Mouse (Mus musculus) intestine, postnatal 0 days (tissue): ENCODE data around the gene Boll. TPM values are rescaled to one million over a fixed set of nuclear protein-coding genes. Genes with fewer than 3 reads are reported as not detected.
A peak's percentile ranks its signal among the peaks of the same experiment; 100 is the strongest.

Source experiments
- ATAC-seq: fragments of 200-750 bp; cut with Nextera tagmentation; 2 replicates; pipeline ENCODE4 v1.8.0; 2017; ENCODE audit warnings: mild to moderate bottlenecking, moderate TSS enrichment, moderate library complexity
- H3K27ac ChIP-seq: fragments of 300-500 bp; sonication (generic); 2 replicates; pipeline ENCODE4 v1.5.1; 2014; ENCODE audit warnings: mild to moderate bottlenecking, low read depth, low read length, moderate library complexity
- H3K27me3 ChIP-seq: fragments of 300-500 bp; sonication (generic); replicated peaks from 2 replicates; pipeline ENCODE4 v1.6.1; 2014; ENCODE audit warnings: low read length, mixed read lengths; ENCODE audit not compliant: control insufficient read depth, insufficient read depth
- H3K36me3 ChIP-seq: fragments of 300-500 bp; sonication (generic); 2 replicates; pipeline ENCODE4 v1.6.1; 2014; ENCODE audit warnings: mild to moderate bottlenecking, moderate library complexity; ENCODE audit not compliant: control insufficient read depth, insufficient read depth
- H3K4me1 ChIP-seq: fragments of 300-500 bp; sonication (generic); replicated peaks from 2 replicates; pipeline ENCODE4 v1.6.1; 2014; ENCODE audit warnings: antibody characterized with exemption, low read length, mixed read lengths; ENCODE audit not compliant: control insufficient read depth, insufficient read depth
- H3K4me2 ChIP-seq: fragments of 300-500 bp; sonication (generic); replicated peaks from 2 replicates; pipeline ENCODE4 v1.6.1; 2014; ENCODE audit warnings: low read depth, mild to moderate bottlenecking, moderate library complexity
- H3K4me3 ChIP-seq: fragments of 300-500 bp; sonication (generic); 2 replicates; pipeline ENCODE4 v1.5.1; 2014; ENCODE audit warnings: low read depth, low read length
- H3K9ac ChIP-seq: fragments of 300-500 bp; sonication (generic); 2 replicates; pipeline ENCODE4 v1.6.1; 2014; ENCODE audit warnings: mild to moderate bottlenecking, low read depth, low read length
- H3K9me3 ChIP-seq: fragments of 300-500 bp; sonication (generic); 2 replicates; pipeline ENCODE4 v1.6.1; 2016; ENCODE audit warnings: mixed run types; ENCODE audit not compliant: control insufficient read depth
- CTCF ChIP-seq: sonication (generic); IDR thresholded peaks from 2 replicates; pipeline ENCODE4 v1.5.1; 2016; ENCODE audit warnings: low read depth, mild to moderate bottlenecking, control low read depth, antibody characterized with exemption, moderate library complexity
- WGBS: fragments of 180-500 bp; shearing (Covaris S2); extraction: QIAGEN DNeasy Blood & Tissue Kit; methylation state at CpG from one replicate; pipeline ENCODE4 v1.1.7; 2014; 5-methylcytosine and 5-hydroxymethylcytosine counted together
- polyA plus RNA-seq: library from polyadenylated mRNA; unstranded; fragments of >200 nt; fragmentation: Nextera tagmentation; extraction: Ambion mirVana; gene quantifications from 2 replicates; pipeline ENCODE4 v1.2.1, GENCODE M21; 2015

Boll gene
- polyA plus RNA-seq, 1 experiment from 2014 or later: 0.10 TPM

DNA sequence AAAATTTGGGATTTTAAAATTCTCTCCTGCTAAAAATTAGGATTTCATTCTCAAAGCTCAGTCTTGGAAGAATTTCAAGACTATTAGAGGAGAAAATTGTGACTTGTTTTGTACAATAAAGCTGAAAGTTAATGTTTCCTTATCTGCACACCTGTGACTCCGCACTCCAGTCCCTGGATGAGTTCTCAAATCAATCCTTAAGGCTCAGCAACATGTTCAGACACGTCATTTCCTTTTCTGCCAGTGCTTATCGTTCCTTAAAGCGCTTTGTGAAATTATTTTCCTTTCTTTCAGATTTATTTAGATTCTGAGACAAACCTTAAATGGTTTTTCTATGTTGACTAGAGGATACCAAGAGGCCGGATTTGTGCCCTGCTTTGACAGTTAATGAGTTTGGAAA lies 126.8 kb downstream of the Boll start:
- Histone ChIP-seq H3K4me3 (peak overlapping the region; percentile 81), H3K9ac (0 out of 2 replicates have a peak overlapping the region, but pooled peaks have one; percentile 58), H3K9me3 (no peaks in the 10 kb centered on the region), H3K27me3 (no peaks in the 10 kb centered on the region), H3K27ac (no peak overlapping the region), H3K4me2 (peak overlapping the region; percentile 96), H3K36me3 (no peaks in the 10 kb centered on the region), H3K4me1 (no peaks in the 10 kb centered on the region; the same call in 1 of the 2 replicates)
- WGBS: 15% methylated on average over 5 of the region's 5 CpGs
- no peak for TF ChIP-seq CTCF
- no peak for ATAC-seq

DNA sequence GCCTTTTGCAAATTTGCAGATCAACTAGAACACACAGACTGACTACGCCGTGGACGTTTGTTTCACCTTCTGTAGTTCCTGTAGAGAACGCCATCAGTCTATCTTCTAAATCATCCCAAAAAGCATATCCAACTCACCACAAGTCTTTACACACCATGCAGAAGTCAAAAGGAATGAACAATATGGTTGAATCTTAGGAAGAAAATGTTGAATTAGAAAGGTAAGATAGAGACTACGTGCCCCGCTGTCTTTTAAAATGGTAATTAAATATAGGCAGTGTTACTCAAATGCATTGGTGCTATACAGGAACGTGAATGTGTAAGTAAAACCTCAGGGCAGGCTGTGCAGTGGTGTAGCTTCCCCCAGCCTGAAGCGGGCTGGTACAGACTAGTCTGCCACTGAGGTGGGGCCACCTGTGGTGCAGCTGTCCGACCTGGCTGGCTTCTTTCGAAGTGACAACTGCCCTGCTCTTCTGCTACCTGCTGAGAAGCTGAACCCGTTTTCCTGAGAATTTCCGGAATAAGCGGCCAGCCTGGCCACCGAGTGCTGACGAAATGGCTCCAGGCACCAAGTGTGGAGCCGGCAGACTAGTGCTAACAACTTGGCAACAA lies 128.3 kb downstream of the Boll start:
- H3K36me3 ChIP-seq: no peaks in the 10 kb centered on the region
- TF ChIP-seq CTCF: no peak
- no peaks in the 10 kb centered on the region; the same call in 1 of the 2 replicates for H3K4me1 ChIP-seq
- H3K27ac ChIP-seq: no peak overlapping the region
- H3K4me2 ChIP-seq: no peak overlapping the region
- H3K4me3 ChIP-seq: no peak overlapping the region
- no peaks in the 10 kb centered on the region for H3K27me3 ChIP-seq
- 63% methylated on average over 16 of the region's 16 CpGs for WGBS
- H3K9me3 ChIP-seq: no peaks in the 10 kb centered on the region
- no peak for ATAC-seq
- H3K9ac ChIP-seq: no peak overlapping the region

DNA sequence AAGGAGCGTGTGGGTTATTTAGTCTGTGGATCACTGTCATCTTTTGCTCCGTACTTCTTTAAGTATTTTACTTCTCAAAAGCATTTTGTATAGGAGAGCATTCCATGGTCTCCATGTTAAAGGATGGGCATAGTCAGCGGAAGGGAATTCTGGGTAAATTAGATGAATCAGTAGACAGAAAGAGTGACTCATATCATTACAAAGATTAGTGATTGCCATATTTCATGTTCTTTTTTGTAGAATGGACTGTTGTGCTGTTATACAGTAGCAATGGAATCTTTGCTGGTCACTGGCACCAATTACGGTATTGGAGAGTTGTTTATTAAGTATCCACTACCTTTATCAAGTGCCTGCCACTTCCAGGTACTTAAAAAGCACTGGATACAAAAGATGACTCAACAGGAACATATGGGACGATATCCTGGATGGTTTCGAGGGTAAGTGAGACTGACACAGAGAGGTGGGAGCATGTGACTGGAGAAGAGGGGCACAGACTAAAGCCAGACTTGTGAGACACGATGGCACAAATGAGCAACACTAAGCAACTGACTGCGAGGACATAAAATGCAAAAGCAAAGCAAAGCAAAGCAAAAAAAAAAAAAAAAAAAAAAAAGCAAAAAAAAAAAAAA lies 134.9 kb downstream of the Boll start:
- Histone ChIP-seq H3K4me2 (no peak overlapping the region), H3K27ac (no peak overlapping the region), H3K9me3 (no peaks in the 10 kb centered on the region), H3K9ac (no peak overlapping the region), H3K4me1 (no peaks in the 10 kb centered on the region), H3K4me3 (no peak overlapping the region), H3K27me3 (no peaks in the 10 kb centered on the region), H3K36me3 (no peaks in the 10 kb centered on the region)
- ATAC-seq: no peak
- TF ChIP-seq CTCF: no peak
- WGBS: 88% methylated on average over 8 of the region's 8 CpGs

DNA sequence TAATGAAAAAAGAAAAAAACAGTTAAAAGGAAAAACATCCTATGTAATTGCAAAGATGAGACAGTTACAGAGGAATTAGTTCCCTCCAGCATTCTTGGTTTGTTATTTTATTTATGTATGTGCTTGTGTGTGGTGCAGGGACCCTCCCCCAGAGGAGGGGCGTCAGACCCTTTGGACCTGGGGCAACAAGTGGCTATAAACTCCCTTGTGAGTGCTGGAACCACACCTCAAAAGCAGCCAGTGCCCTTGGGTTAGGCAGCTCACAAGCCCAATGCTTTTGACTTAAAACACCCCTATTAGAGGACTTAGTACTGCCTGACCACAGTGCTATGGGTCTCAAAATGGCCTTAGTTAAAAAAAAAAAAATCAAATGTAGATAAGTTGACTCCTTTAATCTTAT lies 135.9 kb downstream of the Boll start:
- H3K27me3 ChIP-seq: no peaks in the 10 kb centered on the region
- no peak overlapping the region for H3K4me2 ChIP-seq
- no peak overlapping the region for H3K27ac ChIP-seq
- H3K36me3 ChIP-seq: no peaks in the 10 kb centered on the region
- TF ChIP-seq CTCF: no peak
- H3K9me3 ChIP-seq: no peaks in the 10 kb centered on the region
- H3K9ac ChIP-seq: no peak overlapping the region
- H3K4me3 ChIP-seq: no peak overlapping the region
- no peak for ATAC-seq
- H3K4me1 ChIP-seq: no peaks in the 10 kb centered on the region
- 38% methylated on average over 1 of the region's 1 CpGs for WGBS

DNA sequence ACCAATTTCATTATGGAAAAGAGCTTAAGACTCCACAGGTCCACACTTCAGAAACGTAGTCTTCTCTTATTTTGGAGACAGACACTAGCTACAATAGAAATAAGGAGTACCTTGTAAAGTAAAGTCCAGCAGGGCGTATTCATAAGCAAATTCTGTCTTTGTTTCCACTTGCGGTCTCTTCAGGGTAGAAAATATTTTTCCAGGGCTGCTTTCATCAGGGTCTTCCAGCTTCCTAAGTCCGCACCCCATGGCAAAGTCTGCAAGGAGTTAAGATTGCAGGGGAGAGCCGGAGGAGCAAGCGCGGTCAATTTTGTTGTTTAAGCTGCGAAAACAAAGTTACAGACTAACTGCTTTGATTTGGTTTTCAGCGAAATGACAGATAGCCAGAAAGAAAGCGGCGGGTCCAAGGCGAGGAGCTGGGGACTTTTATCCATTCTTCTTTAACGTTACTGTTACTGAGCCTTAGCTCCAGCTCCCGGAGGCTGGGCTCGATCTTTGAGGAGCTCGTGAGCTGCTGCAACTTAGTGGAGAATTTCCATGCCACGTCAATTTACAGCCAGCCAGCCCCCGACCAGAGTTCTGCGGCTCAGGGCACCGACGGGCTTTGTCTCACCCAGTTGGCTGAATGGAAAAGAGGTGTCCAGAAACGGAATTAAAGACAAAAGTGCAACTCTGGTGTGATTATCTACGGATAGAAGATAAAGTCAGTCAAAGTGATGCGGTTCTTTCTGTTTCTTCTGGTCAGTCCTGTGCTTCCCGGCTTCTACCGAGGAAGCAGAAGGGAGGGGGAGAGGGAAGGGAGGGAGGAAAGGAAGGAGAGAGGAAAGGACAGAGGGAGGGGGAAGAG lies 137.0 kb downstream of the Boll start, which contains the start of gene Rftn2:
Gene Rftn2, minus strand, starts transcription at position 772 of the 847 bp plus-strand sequence.
- no peak within 1 kb of the TSS for H3K27ac ChIP-seq
- no peak for TF ChIP-seq CTCF
- no peak for ATAC-seq

DNA sequence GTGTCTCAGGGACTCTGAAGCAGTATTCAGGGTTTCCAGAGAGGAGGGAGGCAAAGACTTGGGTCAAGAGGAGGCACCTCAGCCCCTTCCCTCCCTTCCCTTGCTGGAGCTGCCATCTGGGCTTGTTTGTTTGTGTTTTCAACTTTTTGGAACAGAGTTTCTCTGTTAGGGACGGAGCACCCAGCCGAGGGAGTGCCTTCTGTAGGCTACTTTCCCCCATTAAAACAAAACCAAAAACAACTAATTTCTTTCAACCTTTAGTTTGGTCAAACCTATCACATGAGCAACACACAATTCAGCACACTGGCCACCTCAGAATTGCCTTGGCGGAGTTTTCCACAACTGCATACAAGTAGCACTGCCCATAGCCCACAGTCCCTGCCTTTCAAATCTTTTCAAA lies 137.9 kb downstream of the Boll start:
- no peaks in the 10 kb centered on the region for H3K4me1 ChIP-seq
- ATAC-seq: no peak
- H3K27ac ChIP-seq: no peak overlapping the region
- H3K9ac ChIP-seq: peak overlapping the region; percentile 34
- H3K4me2 ChIP-seq: peak overlapping the region; percentile 71
- no peak for TF ChIP-seq CTCF
- no peaks in the 10 kb centered on the region for H3K36me3 ChIP-seq
- no peaks in the 10 kb centered on the region for H3K27me3 ChIP-seq
- no peaks in the 10 kb centered on the region for H3K9me3 ChIP-seq
- WGBS: 55% methylated on average over 3 of the region's 3 CpGs
- H3K4me3 ChIP-seq: peak overlapping the region; percentile 50

More for the DNA sequence above, 137.0 kb downstream of the Boll start, which contains the start of gene Rftn2:
- no peaks in the 10 kb centered on the region for H3K36me3 ChIP-seq
- H3K4me3 ChIP-seq: peak within 1 kb of the TSS; percentile 50
- H3K27me3 ChIP-seq: no peaks in the 10 kb centered on the region
- H3K4me2 ChIP-seq: peak within 1 kb of the TSS; percentile 71
- peak within 1 kb of the TSS; percentile 41 for H3K9ac ChIP-seq
- WGBS: 5% methylated on average over 26 of the region's 26 CpGs
- no peaks in the 10 kb centered on the region for H3K4me1 ChIP-seq
- no peaks in the 10 kb centered on the region for H3K9me3 ChIP-seq
